Mouse (Mus musculus) adrenal gland, adult 18-20 months (tissue): ENCODE results near the gene Lgals3bp. TPM values are rescaled to one million over a fixed set of nuclear protein-coding genes. Genes with fewer than 3 reads are reported as not detected.

Experiments
- DNase-seq, 2 experiments: peaks; one replicate each; pipeline ENCODE4 v3.0.0; 2021 to 2022; ENCODE audit warnings: low spot score in 2 of 2
- long read RNA-seq, 2 experiments: library from polyadenylated mRNA; stranded (forward); transcript quantifications; one replicate each; pipeline ENCODE4 v2.0.0; 2021
- total RNA-seq, 2 experiments: library from RNA; stranded (reverse); gene quantifications; 1 replicate in 1 of 2; 2 replicates in 1 of 2; pipeline ENCODE4 v1.2.3; 2021

The Lgals3bp gene
- total RNA-seq, result 100 to 1,000 TPM in 1 of 2 experiments, 10 to 100 TPM in 1; 92.6 to 128 TPM
- long read RNA-seq, experiment 1, transcript Lgals3bp-201 (6 exons, 2,330 nt), result major isoform, 37 of 42 reads
- long read RNA-seq, experiment 1, partial matches to known transcripts, result 4 of 42 reads
- long read RNA-seq, experiment 1, other reads (novel, unspliced or antisense), result 1 of 42 reads
- long read RNA-seq, experiment 2, transcript Lgals3bp-201 (6 exons, 2,330 nt), result major isoform, 5 of 21 reads
- long read RNA-seq, experiment 2, partial matches to known transcripts, result 12 of 21 reads
- long read RNA-seq, experiment 2, other reads (novel, unspliced or antisense), result 4 of 21 reads

- DNase-seq, result peak; percentile 42 to 47
These were observed at the start of gene Lgals3bp for GRCm38 (mm10) chr11:118401760-118402280. TSS of gene Lgals3bp (minus strand) at chr11:118402092.

GRCm38 (mm10) chr11:118451211-118451610, 49.3 kb upstream of the Lgals3bp start:
- no peak for DNase-seq

DNA sequence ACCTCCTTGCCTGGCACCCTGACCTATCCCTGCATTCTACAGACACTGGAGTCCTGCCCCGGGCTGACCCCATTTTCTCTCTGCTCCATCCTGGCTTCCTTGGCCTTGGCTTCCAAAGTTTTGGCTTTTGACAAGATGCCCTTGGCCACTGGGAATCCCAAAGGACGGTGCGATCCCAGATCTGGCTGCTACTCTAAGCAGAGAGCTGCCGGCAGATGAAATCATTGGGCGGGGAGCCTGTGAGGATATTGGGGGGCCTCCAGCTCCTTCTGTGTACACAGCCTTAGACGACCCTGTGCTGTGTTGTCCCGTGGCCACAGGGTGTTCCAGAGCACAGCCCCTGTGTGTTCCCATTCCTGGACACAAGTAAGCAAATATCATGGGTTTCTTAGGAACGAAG, 46.5 kb upstream of the Lgals3bp start:
- DNase-seq, result no peak

DNA sequence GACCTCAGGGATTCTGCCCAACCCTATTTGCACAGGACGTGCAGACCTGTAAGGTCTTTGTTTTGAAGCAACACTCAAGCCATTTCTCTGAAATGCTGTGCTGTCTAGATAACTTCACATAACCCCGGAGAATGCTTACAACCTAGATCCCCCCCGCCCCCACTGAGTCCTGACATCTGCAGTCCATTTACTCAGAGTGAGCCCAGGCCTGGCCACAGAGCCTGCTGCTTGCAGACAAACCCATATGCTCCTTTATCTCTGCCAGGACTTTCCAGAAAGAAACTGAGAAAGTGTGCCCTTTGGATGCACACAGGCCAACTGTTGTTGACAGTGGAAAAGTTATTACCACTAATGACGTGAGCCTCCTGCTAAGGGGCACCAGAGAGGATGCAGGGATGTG, 45.5 kb upstream of the Lgals3bp start:
- no peak for DNase-seq

DNA sequence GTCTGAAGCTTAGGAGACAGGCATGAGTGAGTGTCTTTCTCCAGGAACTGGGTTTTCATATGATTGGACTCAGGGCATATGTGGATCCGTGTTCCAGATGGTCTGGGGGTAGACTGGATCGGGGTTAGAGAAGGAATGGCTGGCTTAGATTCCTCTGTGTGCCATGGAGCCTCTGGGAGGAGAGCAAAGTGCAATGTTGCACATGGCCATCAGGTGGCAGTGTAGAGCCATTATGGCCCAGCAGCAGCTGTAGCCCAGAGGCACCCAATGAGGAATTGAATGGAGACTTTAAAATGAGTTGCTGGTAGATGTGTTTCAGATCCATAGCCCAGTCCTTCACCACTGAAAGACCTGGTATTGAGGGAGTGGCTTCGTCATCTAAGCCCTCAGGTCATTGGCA, 44.0 kb upstream of the Lgals3bp start:
- peak; percentile 72 to 75 for DNase-seq

GRCm38 (mm10) chr11:118443201-118443970, 41.5 kb upstream of the Lgals3bp start:
- peak; percentile 75 to 85 for DNase-seq

GRCm38 (mm10) chr11:118442691-118443090, 40.8 kb upstream of the Lgals3bp start:
- no peak for DNase-seq

DNA sequence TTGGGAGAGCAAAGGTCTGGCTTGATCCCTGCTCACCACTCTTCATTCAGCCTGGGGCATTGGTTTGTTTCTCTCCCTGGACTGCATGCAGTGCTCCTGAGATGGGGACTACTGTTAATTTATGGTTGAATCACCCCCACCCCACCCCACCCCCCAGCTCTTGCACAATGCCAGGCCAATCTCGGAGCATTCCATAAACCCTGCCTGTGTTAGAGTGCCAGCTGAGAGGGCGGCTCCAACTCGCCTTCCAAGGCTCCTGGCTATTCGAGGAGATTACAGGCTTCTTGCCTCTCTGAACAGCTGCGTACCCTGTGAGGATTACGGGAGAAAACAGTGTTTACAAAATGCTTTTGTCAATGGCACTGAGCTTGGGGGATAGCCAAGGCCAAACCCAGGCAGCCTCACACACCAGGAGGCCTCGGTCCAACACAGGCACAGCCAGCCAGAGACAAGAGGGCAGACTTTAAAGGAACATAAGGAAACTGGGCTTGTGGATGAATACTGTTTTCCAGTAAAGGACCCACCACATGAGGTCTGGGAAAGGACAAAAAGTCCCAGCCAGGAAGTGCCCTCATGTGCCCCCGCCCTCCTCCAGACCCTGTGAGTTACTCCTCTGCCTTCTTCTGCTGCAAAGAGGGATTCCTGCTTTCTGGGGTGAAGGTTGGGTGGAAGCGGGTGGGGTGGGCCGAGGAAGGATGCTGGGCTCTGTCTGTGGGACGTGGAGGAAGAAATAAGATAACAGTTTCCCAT, 36.9 kb upstream of the Lgals3bp start:
- DNase-seq, result no peak

- DNase-seq, result no peak
These were observed 34.6 kb upstream of the Lgals3bp start for GRCm38 (mm10) chr11:118436471-118436935.

- no peak for DNase-seq
These were observed 32.2 kb upstream of the Lgals3bp start for GRCm38 (mm10) chr11:118434093-118434492.

DNA sequence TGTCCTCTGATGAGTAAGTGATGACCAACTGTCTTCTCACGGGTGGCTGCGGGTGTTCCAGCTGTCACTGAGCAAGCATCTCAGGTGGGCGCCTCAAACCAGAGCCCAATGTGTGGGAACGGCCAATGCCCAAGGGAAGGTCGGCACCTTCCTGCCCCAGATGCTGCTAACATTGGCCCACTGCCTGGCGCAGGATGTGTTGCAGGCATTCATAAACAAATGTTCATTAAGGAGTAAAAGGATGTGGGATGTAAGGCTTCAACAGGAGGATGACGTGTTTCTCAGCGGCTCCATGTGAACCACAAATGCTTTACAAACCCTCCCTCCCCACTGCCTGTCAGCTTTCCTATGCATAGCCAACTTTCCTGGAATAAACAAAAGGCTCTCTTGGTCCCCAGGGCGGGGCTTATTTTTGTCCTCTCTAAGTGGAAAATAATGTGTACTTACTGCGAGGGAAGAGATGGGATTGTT, 31.5 kb upstream of the Lgals3bp start:
- DNase-seq, result no peak

- no peak for DNase-seq
These were observed 29.4 kb upstream of the Lgals3bp start for GRCm38 (mm10) chr11:118431100-118431948.

- no peak for DNase-seq
These were observed 28.5 kb upstream of the Lgals3bp start for GRCm38 (mm10) chr11:118430291-118430885.

- DNase-seq, result no peak
These were observed 27.2 kb upstream of the Lgals3bp start for GRCm38 (mm10) chr11:118428944-118429709.

GRCm38 (mm10) chr11:118428460-118428868, 26.6 kb upstream of the Lgals3bp start:
- no peak for DNase-seq

GRCm38 (mm10) chr11:118427986-118428385, 26.1 kb upstream of the Lgals3bp start, which contains the start of gene C1qtnf1:
TSS of gene C1qtnf1 (plus strand) at chr11:118428203.
- no peak for DNase-seq

GRCm38 (mm10) chr11:118427266-118427779, 25.4 kb upstream of the Lgals3bp start:
- DNase-seq, result no peak

DNA sequence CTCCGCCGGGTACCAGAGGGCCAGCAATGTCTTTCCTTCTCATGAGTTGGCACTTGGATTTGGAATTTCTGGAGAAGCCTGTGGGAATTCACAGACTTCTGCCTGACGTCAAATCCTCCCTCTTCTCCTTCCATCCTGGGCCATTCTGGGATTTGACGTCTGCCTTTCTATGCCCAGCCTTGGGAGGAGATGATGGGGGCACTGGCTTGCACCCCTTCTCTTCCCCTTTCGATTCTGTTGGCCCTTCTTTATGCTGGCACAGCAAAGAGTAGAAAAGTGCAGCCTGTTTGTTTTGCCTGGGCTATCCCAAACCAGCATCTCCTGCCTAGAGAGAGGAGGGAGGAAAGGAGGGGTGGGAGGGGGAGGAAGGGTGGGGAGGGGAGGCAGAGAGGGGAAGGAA, 24.9 kb upstream of the Lgals3bp start:
- DNase-seq, result no peak
